Mouse (Mus musculus) heart, postnatal 25 days (tissue): Measurements from ENCODE around the gene 1810024B03Rik. TPM values are rescaled to one million over a fixed set of nuclear protein-coding genes. Genes with fewer than 3 reads are reported as not detected.
A peak's percentile ranks its signal among the peaks of the same experiment; 100 is the strongest.
"Not testable (repeated sequence)": the region's sequence is repeated elsewhere in the genome, so short reads cannot be mapped to it uniquely, and the experiment has no call there.

ENCODE experiments used
- DNase-seq: peaks from one replicate; pipeline ENCODE4 v3.0.0; 2022; ENCODE audit warnings: low spot score
- intact Hi-C: fragments of 180-260 bp; cut with DNase I; formaldehyde crosslinking; loops from one replicate; pipeline ENCODE4 v1.15.1; 2025
- total RNA-seq, 2 experiments: library from RNA; stranded (reverse); gene quantifications; 2 replicates each; pipeline ENCODE4 v1.2.3; 2021

1810024B03Rik gene
- total RNA-seq, 2 experiments from 2014 or later = 0.36 to 0.70 TPM

DNA sequence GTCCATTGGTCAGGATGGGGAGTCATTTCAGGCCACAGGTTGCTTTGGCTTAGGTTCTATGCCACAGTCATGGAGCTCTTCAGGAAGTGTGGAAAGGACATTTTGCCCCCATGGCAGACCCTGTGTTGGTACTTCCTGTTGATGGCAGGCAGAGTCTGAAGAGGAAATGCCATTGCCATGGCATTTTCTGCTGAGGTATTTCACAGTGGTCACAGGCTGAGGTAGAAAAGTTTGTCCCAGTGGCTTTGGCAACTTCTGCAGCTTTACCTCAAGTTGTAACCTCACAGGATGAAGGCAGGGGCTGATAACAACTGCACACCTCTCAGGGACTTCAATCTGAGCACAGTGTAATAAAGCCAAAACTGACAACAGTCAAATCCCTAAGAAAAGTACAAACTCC is 18.5 kb downstream of the 1810024B03Rik start:
- no peak for DNase-seq

DNA sequence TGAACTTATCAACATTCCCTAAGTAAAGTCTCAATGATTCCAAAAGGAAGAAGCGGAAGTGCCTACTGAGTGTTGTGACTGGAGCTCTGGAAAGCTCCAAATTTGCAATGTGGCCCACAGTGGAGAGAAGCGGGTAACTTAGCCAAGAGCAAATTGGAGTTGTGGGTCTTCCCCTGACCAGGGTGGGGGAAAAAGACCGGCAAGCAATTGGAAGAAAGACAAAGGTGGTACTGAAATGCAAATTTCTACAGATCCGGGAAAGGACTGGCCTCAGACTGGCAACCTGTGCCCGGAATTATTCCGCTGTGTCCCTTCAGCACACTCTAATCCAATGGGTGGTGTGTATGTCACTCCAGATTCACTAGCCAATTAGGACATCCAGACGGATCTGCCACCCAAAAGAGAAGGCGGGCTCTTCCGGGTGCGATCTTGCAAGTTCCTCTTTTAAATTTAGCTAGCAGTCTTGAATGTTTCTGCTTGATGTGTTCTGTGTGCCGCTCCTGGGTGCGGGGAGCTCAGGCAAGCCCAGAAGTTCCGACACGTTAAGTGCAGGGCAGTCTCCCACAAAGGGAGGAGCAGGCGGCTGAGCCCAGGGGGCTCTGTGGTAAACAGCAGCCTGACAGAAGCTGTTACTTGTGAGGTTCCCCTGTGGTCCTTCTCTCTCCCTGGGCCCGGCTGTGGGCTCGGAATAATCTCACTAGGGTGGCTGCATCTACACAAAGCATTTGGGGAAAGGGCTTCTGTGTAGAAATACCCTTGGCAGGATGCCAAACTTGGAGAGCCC is 25.3 kb downstream of the 1810024B03Rik start:
- intact Hi-C loops = no loop called here
- DNase-seq = peak; percentile 79

More for the DNA sequence above, 18.5 kb downstream of the 1810024B03Rik start:
- intact Hi-C loops = no loop called here

DNA sequence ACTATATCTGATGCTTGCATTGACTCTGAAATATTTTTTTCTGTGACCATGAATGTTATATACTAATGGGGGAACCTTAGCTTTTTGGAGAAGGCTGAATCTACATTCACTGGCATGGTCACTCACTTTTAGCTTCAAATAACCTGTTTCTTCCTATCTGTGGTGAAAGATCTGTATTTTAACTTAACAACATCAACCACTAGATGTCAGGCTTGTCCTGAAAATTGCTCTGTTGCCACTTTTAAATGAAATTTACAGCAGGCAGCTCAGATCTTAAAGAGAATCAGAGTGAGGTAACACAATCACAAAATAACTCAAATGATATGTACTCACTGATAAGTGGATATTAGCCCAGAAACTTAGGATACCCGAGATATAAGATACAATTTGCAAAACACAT is 41.8 kb downstream of the 1810024B03Rik start:
- DNase-seq = not testable (repeated sequence)
- intact Hi-C loops = loop anchor here (1.0 to 2.0 kb wide), 2 partner anchors 39 to 175 kb away; no protein-coding TSS in a partner anchor

DNA sequence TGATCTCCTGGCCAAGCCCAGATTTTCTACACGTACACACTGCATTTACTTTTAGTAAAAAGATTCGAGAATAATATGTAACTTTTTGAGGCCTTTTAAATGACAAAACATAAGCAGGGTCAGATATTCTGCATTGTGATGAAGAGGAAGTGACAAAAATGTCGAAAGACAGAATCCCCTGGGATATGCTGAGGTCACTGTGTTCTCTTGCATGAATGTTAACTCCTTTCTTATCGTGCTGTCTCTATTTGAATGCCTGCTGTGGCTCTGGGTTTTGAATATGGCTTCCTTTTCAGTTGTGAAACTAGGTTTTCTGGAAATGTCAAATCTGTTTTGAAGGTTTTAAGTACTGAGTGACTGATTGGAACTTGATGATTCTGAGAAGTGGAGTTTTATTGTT is 42.4 kb downstream of the 1810024B03Rik start:
- no peak for DNase-seq
- intact Hi-C loops = loop anchor here (1.0 to 2.0 kb wide), 2 partner anchors 40 to 175 kb away; no protein-coding TSS in a partner anchor

DNA sequence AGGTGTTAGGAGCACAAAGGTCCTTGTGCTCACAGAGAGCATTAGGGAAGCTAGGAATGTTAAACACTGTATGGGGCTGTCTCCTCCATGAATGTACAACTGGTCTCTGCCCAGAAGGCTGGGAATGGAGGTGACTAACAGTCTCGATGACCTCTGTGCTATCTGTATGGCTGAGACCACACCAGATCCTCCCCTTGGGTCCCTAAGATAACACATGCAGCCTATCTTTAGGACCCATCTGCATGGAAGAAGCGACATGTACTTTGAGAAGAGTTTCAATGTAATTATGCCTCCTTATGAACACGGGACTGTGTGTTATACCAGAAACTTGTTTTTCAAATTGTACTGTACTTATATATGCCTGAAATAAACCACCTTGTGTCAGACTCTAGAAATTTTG is 62.4 kb downstream of the 1810024B03Rik start:
- intact Hi-C loops = no loop called here
- no peak for DNase-seq

DNA sequence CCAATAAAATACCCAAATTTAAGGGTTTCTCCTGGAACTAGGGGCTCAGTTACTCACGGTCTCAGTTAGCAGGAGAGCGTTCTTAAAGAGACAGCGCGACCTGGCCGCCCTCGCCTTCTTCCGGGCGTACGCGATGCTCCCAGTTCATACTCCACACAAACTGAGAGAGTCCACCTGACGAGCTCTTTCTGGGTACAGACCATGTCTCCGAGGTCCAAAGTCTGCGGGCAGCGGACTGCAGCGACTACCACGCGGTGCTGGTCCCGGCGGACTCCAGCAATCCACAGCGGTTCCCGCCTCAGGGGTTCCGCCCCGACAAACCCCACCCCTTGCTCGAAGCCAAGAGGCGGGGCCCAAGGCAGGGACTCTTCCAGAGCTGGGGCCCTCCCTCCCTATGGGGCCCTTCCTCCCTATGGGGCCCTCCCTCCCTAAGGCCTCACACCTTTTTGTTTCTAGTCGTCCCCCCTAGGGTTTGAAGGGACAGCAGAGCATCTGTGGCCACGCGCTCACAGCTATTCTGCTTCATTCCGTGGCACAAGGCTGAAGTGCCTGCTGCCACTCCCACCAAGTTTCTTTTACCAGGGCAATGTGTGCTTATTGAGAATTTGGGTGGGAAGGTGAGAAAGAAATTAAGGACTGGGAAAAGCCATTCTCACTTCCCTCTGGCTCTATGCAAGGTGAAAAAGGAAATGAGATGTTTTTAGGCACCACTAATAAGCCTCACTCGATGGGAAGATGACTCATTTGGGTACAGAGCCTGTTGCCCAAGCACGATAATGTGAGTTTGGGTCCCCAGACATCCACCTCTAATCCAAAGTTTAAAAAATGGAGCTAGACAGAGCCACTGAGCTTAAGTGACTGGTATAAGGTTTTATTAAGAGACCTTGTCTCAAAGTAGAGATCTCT is 64.7 kb downstream of the 1810024B03Rik start, which contains the start of gene Itpripl1:
Gene Itpripl1, minus strand, starts transcription at position 285 of the 906 bp plus-strand sequence.
- peak; percentile 81 for DNase-seq
- intact Hi-C loops = loop anchor here (5.0 kb wide), 1 partner anchor 71 kb away; the partner anchor contains the start of gene Blvra

- DNase-seq = no peak
- intact Hi-C loops = loop anchor here (5.0 kb wide), 1 partner anchor 70 kb away; the partner anchor contains the start of gene Blvra
These were observed 65.4 kb downstream of the 1810024B03Rik start for GRCm38 (mm10) chr2:127142577-127143157.

DNA sequence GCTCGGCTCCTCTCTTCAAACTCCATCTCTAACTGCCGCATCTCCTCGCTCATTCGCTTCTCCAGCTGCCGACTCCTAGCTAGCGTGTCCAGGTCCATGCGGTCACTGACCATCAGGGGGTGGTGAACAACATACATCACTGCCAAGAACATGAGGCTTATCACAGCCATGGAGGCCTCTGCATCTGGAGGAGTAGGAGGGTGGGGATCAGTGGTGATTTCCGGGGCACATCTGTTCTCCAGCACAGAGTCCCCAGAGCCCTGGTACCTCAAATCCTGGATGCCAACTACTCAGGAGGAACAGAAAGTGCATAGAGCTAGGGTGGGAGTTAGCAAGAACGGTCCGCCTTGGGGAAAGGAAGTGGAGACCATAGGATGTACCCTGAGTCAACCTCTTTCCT is 66.0 kb downstream of the 1810024B03Rik start:
- no peak for DNase-seq
- intact Hi-C loops = loop anchor here (5.0 kb wide), 1 partner anchor 70 kb away; the partner anchor contains the start of gene Blvra

DNA sequence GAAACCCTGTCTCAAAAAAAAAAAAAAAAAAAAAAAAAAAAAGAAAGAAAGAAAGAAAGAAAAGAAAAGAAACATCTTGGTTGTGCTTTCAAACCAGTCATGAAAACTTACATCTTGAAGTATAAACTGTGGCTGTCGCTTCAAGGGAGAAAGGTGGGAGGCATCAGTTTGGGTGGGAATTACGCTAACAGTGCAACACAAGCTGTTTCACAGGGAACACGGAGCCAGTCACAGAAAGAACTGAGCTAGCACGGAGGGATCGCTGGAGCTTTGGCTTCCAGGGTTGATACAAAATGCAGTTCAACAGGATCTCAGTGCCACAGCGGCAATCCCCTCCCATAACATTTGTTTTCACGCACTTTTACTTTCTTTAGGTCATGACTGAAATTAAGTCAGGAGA is 68.1 kb downstream of the 1810024B03Rik start:
- intact Hi-C loops = loop anchor here (5.0 kb wide), 1 partner anchor 68 kb away; the partner anchor contains the start of gene Blvra
- DNase-seq = no peak

GRCm38 (mm10) chr2:127139605-127140004 is 68.5 kb downstream of the 1810024B03Rik start:
- intact Hi-C loops = loop anchor here (5.0 kb wide), 1 partner anchor 67 kb away; the partner anchor contains the start of gene Blvra
- DNase-seq = no peak

DNA sequence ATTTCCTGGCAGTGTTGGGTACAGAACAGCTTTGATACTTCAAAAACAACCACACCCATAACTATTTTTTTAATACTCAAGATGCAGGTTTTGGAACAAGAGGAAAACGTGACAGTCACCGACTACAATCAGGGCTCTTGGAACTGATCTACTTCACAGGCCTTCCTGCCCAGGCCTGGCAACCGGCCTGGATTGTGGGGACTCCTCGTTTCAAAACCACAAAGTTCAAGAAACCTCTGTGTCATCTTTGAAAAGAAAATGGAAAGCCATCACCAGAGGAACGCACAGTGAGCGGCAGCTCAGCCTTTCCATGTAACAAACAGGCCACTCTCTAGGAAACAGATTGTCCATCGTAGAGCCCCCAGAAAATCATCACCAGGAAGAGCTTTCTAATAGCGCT is 69.0 kb downstream of the 1810024B03Rik start:
- peak; percentile 46 for DNase-seq

DNA sequence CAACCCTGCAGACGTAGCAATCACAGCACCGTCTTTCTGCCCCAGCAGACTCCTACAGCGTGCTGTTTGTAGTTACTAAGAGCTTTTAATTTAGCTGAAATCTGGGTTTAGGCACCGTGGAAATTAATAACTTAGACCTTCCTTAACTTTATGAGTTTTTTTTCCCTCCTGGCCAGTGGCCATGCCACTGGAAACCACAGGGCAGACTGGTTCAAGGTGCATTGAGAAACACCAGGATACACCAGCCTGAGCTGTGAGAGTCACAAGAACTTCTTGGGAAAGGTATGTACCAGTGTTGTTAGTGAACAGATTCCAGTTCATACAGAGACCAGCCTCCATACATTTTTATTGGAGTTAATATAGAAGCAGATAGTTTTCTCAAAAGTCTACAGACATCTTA is 69.6 kb downstream of the 1810024B03Rik start:
- intact Hi-C loops = no loop called here
- no peak for DNase-seq

More for the DNA sequence above, 69.0 kb downstream of the 1810024B03Rik start:
- intact Hi-C loops = no loop called here

DNA sequence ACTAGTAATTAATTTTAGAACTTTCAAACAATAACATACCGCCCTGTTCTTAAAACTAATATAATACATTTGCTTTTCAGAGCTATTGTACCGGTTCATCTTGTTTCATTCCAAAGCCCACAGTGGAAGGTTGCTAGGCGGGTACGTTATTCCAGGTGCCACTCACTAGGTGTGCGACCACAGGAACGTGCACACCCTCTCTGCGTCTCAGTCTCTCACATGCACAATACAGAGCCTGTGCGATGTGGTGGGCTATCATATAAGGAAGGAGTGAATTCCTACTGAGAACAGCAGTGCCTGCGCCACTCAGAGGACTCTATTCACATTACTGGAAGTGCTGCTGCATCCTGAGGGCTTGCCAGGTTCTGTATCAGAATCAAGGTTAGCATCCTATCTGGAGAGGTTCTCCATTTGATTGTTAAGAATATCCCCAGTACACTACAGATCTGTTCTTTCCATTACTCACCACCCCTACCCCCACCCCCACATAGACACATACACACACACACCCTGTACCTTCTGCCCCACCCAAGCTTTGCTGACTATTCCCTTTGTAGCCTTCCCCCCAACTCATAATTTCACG is 70.2 kb downstream of the 1810024B03Rik start:
- no peak for DNase-seq
- intact Hi-C loops = no loop called here

DNA sequence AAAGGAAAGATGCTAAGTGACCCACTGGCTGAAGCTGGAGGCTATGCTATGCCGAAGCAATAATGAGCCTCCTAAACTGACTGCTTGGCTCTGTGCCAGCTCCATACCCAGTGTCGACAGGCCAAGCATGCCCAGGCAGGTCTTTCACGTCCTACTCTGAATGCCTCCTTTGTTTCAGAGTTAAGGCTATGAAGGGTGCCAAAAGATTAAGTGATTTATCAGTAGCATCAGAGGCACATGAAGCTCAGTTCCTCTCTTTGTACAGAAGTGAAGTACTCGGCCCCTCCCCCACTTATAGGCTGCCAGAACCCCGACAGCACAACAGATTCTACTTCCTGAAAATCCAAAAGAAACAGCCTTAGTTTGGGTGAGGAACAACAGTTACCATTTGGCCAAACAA is 71.1 kb downstream of the 1810024B03Rik start:
- DNase-seq = peak; percentile 15
- intact Hi-C loops = no loop called here

Other genes with a start within 250 kb of the 1810024B03Rik start
- gene Ap4e1, start 199.6 kb downstream of the 1810024B03Rik start, total RNA-seq = 1 to 10 TPM; 7.0 to 7.2 TPM
- 10 to 100 TPM; 16.9 to 20.7 TPM for gene Blvra, start 137.6 kb downstream of the 1810024B03Rik start, total RNA-seq
- gene Ncaph, start 74.3 kb downstream of the 1810024B03Rik start, total RNA-seq = 1 to 10 TPM; 1.4 to 2.3 TPM
- gene Itpripl1, start 64.8 kb downstream of the 1810024B03Rik start, total RNA-seq = 10 to 100 TPM; 10.1 to 14.1 TPM
- 10 to 100 TPM; 54.0 to 62.4 TPM for gene Snrnp200, start 106 bp upstream of the 1810024B03Rik start, total RNA-seq
- gene Ciao1, start 39.5 kb upstream of the 1810024B03Rik start, total RNA-seq = 10 to 100 TPM; 61.9 to 62.3 TPM
- gene Tmem127, start 39.6 kb upstream of the 1810024B03Rik start, total RNA-seq = 10 to 100 TPM; 27.9 to 28.7 TPM
- 100 to 1,000 TPM; 152 to 167 TPM for gene Stard7, start 61.9 kb upstream of the 1810024B03Rik start, total RNA-seq
- gene Dusp2, start 127.9 kb upstream of the 1810024B03Rik start, total RNA-seq = under 1 TPM; 0.31 to 0.49 TPM
- gene Astl, start 130.4 kb upstream of the 1810024B03Rik start, total RNA-seq = not detected
- gene Adra2b, start 154.9 kb upstream of the 1810024B03Rik start, total RNA-seq = under 1 TPM; 0.61 to 0.88 TPM
- gene Gpat2, start 216.9 kb upstream of the 1810024B03Rik start, total RNA-seq = not detected
- 10 to 100 TPM; 36.8 to 37.5 TPM for gene Fahd2a, start 236.3 kb upstream of the 1810024B03Rik start, total RNA-seq